Mouse (Mus musculus): Measurements from ENCODE around the gene Gm3558.
"Not testable (repeated sequence)": the region's sequence is repeated elsewhere in the genome, so short reads cannot be mapped to it uniquely, and the experiment has no call there.

The Gm3558 gene

GRCm38 (mm10) chr14:7568382-7568781, at the start of gene Gm3558:
TSS of gene Gm3558 (minus strand) at chr14:7568566.
- DNase-seq (ENCODE audit: low spot score in 2 of 2), result not testable (repeated sequence)

DNA sequence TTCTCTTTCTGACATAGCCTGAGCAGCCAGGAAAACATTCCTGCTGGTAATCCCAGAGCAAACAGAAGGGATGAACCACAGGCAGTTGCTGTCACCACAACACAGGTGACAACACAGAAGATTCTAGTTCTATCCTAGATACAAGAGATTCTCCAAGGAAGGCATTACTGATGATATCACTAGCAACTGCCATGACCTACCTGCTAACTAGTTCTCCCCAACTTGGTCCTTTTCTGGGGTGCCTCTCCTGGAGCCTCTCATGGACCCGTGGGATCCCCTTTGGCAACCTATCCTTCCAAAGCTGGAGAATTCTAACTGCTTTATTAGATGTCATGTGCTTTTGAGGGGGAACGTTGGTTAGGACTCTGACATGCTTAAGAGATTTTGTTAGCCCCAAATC, 27.1 kb upstream of the Gm3558 start, which contains the start of gene Gm10338:
TSS of gene Gm10338 (minus strand) at position 101 of the 400 bp plus-strand sequence.
- DNase-seq (ENCODE audit: low spot score in 2 of 2), result not testable (repeated sequence)

DNA sequence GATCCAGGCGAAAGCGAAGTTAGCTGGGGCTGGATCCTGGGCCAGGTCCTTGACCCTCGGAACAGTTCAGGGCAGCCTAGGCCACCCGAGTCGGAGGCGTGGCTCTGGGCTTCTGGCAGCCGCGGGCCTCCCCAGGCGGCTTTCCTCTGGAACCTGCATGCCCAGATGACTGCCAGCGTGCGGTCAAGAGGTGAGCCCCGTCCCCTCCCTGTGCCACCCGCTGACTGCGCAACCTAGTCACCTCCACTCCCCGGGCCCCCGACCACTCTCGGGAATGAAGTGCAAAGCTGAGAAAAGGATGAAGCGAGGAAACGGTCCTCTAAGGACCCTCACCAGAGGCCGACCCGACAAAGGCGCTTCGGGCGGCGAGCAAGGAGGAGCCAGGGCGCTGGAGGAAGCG, 476 bp downstream of the Gm3558 start:
- peak in 1 of 2 experiments; percentile 0 for DNase-seq (ENCODE audit: low spot score in 2 of 2)

DNA sequence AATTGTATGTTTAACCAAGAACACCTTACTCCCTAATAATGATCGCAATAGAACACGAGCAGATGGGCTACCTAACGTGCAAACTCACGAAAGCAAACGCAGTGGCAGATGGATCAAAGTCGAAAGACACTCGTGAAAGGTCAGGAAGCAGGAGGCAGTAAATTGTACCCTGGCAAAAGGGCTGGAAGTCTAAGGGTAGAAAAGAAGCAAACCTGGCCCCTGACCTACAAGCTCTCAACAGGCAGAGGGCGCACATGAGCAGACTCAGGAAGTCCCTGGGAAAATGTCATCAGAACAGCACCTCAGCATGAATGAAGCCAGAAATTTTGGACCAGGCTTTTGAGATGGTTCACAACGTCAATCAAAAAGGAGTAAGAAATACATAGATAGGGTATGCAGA, 1.1 kb downstream of the Gm3558 start:
- not testable (repeated sequence) for DNase-seq (ENCODE audit: low spot score in 2 of 2)

Measured in urinary bladder, postnatal 36 days (tissue).